Comparison of ENCODE assay signal across 8 mouse cellular contexts in genomic region chr13:13529115-13529542, GRCm38 (mm10).
DNase-seq lines count a peak whose midpoint lies in the region; ATAC-seq lines count a peak whose summit lies in the region.

No protein-coding gene starts in this region.

- H3K36me3 ChIP-seq in midbrain, embryonic 11.5 days (ENCODE audit: control insufficient read depth, insufficient read depth, low read length), result no peaks in the 10 kb centered on the region
- no peaks in the 10 kb centered on the region for H3K36me3 ChIP-seq in midbrain, embryonic 16.5 days (ENCODE audit: control insufficient read depth, insufficient read depth, low read length)
- H3K36me3 ChIP-seq in macrophage (ENCODE audit: inconsistent target), result no peaks in the 10 kb centered on the region
- no peaks in the 10 kb centered on the region for H3K36me3 ChIP-seq in heart, embryonic 11.5 days (ENCODE audit: control insufficient read depth, insufficient read depth, low read length)
- H3K36me3 ChIP-seq in midbrain, embryonic 15.5 days (replicated peaks), result no peaks in the 10 kb centered on the region

- no peak overlapping the region for H3K9ac ChIP-seq in midbrain, embryonic 11.5 days (ENCODE audit: low read length)
- no peak overlapping the region for H3K9ac ChIP-seq in midbrain, embryonic 16.5 days (ENCODE audit: low read depth, low read length)
- H3K9ac ChIP-seq in heart, embryonic 11.5 days (ENCODE audit: low read depth, low read length), result no peak overlapping the region
- no peak overlapping the region for H3K9ac ChIP-seq in midbrain, embryonic 15.5 days

- H3K9me3 ChIP-seq in midbrain, embryonic 11.5 days (ENCODE audit: control insufficient read depth, low read length), result no peaks in the 10 kb centered on the region
- no peaks in the 10 kb centered on the region for H3K9me3 ChIP-seq in midbrain, embryonic 16.5 days (replicated peaks; ENCODE audit: control insufficient read depth, low read length, poor library complexity, severe bottlenecking)
- H3K9me3 ChIP-seq in heart, embryonic 11.5 days (replicated peaks; ENCODE audit: control insufficient read depth, low read length), result no peaks in the 10 kb centered on the region
- H3K9me3 ChIP-seq in midbrain, embryonic 15.5 days, result no peaks in the 10 kb centered on the region

- ATAC-seq in midbrain, embryonic 11.5 days (ENCODE audit: low FRiP score), result no peak
- no peak for ATAC-seq in midbrain, embryonic 16.5 days
- ATAC-seq in common myeloid progenitor, adult 5-6 weeks (replicated peaks; ENCODE audit: low read depth, poor library complexity, severe bottlenecking), result peak; percentile 77
- no peak; the same call in 1 of the 2 replicates for ATAC-seq in heart, embryonic 11.5 days (replicated peaks; ENCODE audit: insufficient number of reproducible peaks, low FRiP score, low TSS enrichment)
- ATAC-seq in midbrain, embryonic 15.5 days (replicated peaks), result no peak

- no peaks in the 10 kb centered on the region for H3K27me3 ChIP-seq in midbrain, embryonic 11.5 days (ENCODE audit: control insufficient read depth, insufficient read depth, low read length)
- no peaks in the 10 kb centered on the region for H3K27me3 ChIP-seq in midbrain, embryonic 16.5 days (ENCODE audit: control insufficient read depth, insufficient read depth, low read depth, low read length)
- H3K27me3 ChIP-seq in heart, embryonic 11.5 days (ENCODE audit: control insufficient read depth, insufficient read depth, low read length), result no peaks in the 10 kb centered on the region
- H3K27me3 ChIP-seq in midbrain, embryonic 15.5 days (replicated peaks), result no peaks in the 10 kb centered on the region

- H3K27ac ChIP-seq in midbrain, embryonic 11.5 days (ENCODE audit: low read depth, low read length), result no peak overlapping the region
- no peak overlapping the region for H3K27ac ChIP-seq in midbrain, embryonic 16.5 days (ENCODE audit: low read length)
- H3K27ac ChIP-seq in macrophage, result peak overlapping the region; percentile 40
- no peak overlapping the region for H3K27ac ChIP-seq in heart, embryonic 11.5 days (ENCODE audit: low read depth, low read length)
- no peak overlapping the region for H3K27ac ChIP-seq in midbrain, embryonic 15.5 days

- H3K4me1 ChIP-seq in midbrain, embryonic 11.5 days (ENCODE audit: control insufficient read depth, insufficient read depth, low read length), result no peaks in the 10 kb centered on the region
- H3K4me1 ChIP-seq in midbrain, embryonic 16.5 days (ENCODE audit: control insufficient read depth, insufficient read depth, low read length), result no peaks in the 10 kb centered on the region
- peaks cover 9% of the 10 kb centered on the region; the same call in 1 of the 2 replicates for H3K4me1 ChIP-seq in heart, embryonic 11.5 days (ENCODE audit: control insufficient read depth, insufficient read depth, low read length)
- no peaks in the 10 kb centered on the region for H3K4me1 ChIP-seq in midbrain, embryonic 15.5 days

- WGBS in midbrain, embryonic 11.5 days, result 71% methylated on average over 11 of the region's 11 CpGs
- 80% methylated on average over 11 of the region's 11 CpGs for WGBS in midbrain, embryonic 16.5 days
- 13% methylated on average over 11 of the region's 11 CpGs for WGBS in macrophage (ENCODE audit: missing documents)
- WGBS in heart, embryonic 11.5 days (ENCODE audit: insufficient replicate concordance), result 45% methylated on average over 11 of the region's 11 CpGs
- 82% methylated on average over 11 of the region's 11 CpGs for WGBS in midbrain, embryonic 15.5 days

- H3K4me3 ChIP-seq in midbrain, embryonic 11.5 days (ENCODE audit: low read depth, low read length), result no peak overlapping the region
- no peak overlapping the region for H3K4me3 ChIP-seq in midbrain, embryonic 16.5 days (ENCODE audit: low read depth, low read length)
- no peak overlapping the region for H3K4me3 ChIP-seq in macrophage (ENCODE audit: inconsistent target)
- H3K4me3 ChIP-seq in heart, embryonic 11.5 days (ENCODE audit: low read depth, low read length), result no peak overlapping the region
- H3K4me3 ChIP-seq in midbrain, embryonic 15.5 days, result no peak overlapping the region

- DNase-seq in midbrain, embryonic 11.5 days (ENCODE audit: low spot score, missing footprints), result peak; percentile 72
- no peak for DNase-seq in right cerebral cortex, adult 2 months (ENCODE audit: low spot score in 2 of 2)
- no peak for DNase-seq in layer of hippocampus, postnatal 10 days (ENCODE audit: low spot score in 2 of 2)

- H3K4me2 ChIP-seq in midbrain, embryonic 11.5 days, result no peak overlapping the region
- no peak overlapping the region for H3K4me2 ChIP-seq in midbrain, embryonic 16.5 days (ENCODE audit: low read length)
- no peak overlapping the region for H3K4me2 ChIP-seq in heart, embryonic 11.5 days
- H3K4me2 ChIP-seq in midbrain, embryonic 15.5 days, result no peak overlapping the region

- no peaks in the 10 kb centered on the region for H3K79me2 ChIP-seq in macrophage (ENCODE audit: inconsistent target)
